Mouse (Mus musculus): ENCODE measurements at regions not wholly inside any gene's neighbourhood (a gene's known extent, or its start where the extent isn't known, plus 50 kb on each side); places are given as distances from the start of the nearest gene placed in this dataset.

DNA sequence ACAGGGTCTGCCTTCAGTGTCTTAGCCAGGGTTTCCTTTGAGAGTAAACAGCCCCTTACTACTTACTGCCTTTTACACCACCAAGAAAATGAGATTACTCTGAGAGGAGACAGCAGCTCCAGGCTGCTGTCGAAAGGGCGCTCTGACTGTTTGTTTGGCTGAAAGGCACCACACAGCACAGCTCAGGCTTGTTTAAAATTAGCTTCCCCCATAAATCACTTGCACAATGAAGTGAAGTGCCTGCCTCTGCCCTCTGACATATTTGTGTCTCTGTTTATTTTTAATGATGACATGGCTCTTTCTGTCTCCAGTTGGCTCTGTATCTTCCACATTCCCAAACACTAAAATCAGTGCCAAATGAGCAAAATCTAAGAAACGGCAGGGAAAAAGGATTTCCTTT is 601.5 kb downstream of the Gm826 start:
- TF ChIP-seq POLR2A (IDR thresholded peaks at IDR 0.05; ENCODE audit: borderline replicate concordance, extremely low read depth, low read depth, low read length) (no peak), CTCF (IDR thresholded peaks at IDR 0.05; ENCODE audit: insufficient read depth, low read length) (no peak)
